Mouse (Mus musculus): Measurements from ENCODE around the gene Runx1. TPM values are rescaled to one million over a fixed set of nuclear protein-coding genes. Genes with fewer than 3 reads are reported as not detected.

The Runx1 gene
- polyA plus RNA-seq, 2 experiments, result 3.0 to 4.4 TPM

- Histone ChIP-seq H3K4me2 (ENCODE audit: low read depth) (no peak overlapping the region), H3K27ac (no peak overlapping the region), H3K4me3 (ENCODE audit: insufficient read depth in 1 of 2, low read depth in 2 of 2, low read length in 2 of 2) (no peak overlapping the region), H3K9me3 (ENCODE audit: control insufficient read depth, low read length) (no peaks in the 10 kb centered on the region), H3K4me1 (replicated peaks; ENCODE audit: control insufficient read depth in 2 of 2, insufficient read depth in 2 of 2, low read length in 1 of 2) (no peaks in the 10 kb centered on the region), H3K27me3 (ENCODE audit: control insufficient read depth, insufficient read depth, low read length) (no peaks in the 10 kb centered on the region), H3K9ac (replicated peaks) (no peak overlapping the region), H3K36me3 (replicated peaks; ENCODE audit: control insufficient read depth, insufficient read depth, low read depth) (no peaks in the 10 kb centered on the region)
- WGBS (ENCODE audit: insufficient replicate concordance), result 79% methylated on average over 8 of the region's 8 CpGs
- no peak for TF ChIP-seq EP300 (IDR thresholded peaks at IDR 0.05; ENCODE audit: low read depth)
- TF ChIP-seq CTCF (IDR thresholded peaks at IDR 0.05; ENCODE audit: low read depth), result no peak
- ATAC-seq (ENCODE audit: insufficient read depth) (no peak), DNase-seq (ENCODE audit: low read depth in 3 of 3, low spot score in 3 of 3) (no peak)
Observed at GRCm38 (mm10) chr16:92675677-92676076, 150.3 kb downstream of the Runx1 start.

- Histone ChIP-seq H3K9ac (replicated peaks) (no peak overlapping the region), H3K9me3 (ENCODE audit: control insufficient read depth, low read length) (no peaks in the 10 kb centered on the region), H3K27me3 (ENCODE audit: control insufficient read depth, insufficient read depth, low read length) (no peaks in the 10 kb centered on the region), H3K4me2 (ENCODE audit: low read depth) (no peak overlapping the region), H3K27ac (no peak overlapping the region), H3K4me1 (replicated peaks; ENCODE audit: control insufficient read depth in 2 of 2, insufficient read depth in 2 of 2, low read length in 1 of 2) (no peaks in the 10 kb centered on the region), H3K4me3 (ENCODE audit: insufficient read depth in 1 of 2, low read depth in 2 of 2, low read length in 2 of 2) (no peak overlapping the region), H3K36me3 (replicated peaks; ENCODE audit: control insufficient read depth, insufficient read depth, low read depth) (no peaks in the 10 kb centered on the region)
- WGBS (ENCODE audit: insufficient replicate concordance), result 86% methylated on average over 11 of the region's 11 CpGs
- TF ChIP-seq CTCF (IDR thresholded peaks at IDR 0.05; ENCODE audit: low read depth), result no peak
- TF ChIP-seq EP300 (IDR thresholded peaks at IDR 0.05; ENCODE audit: low read depth), result no peak
- ATAC-seq (ENCODE audit: insufficient read depth) (no peak), DNase-seq (ENCODE audit: low read depth in 3 of 3, low spot score in 3 of 3) (no peak)
Observed at GRCm38 (mm10) chr16:92674916-92675450, 151.0 kb downstream of the Runx1 start.

GRCm38 (mm10) chr16:92674121-92674816 is 151.7 kb downstream of the Runx1 start:
- H3K9me3 ChIP-seq (ENCODE audit: control insufficient read depth, low read length), result no peaks in the 10 kb centered on the region
- ATAC-seq (ENCODE audit: insufficient read depth), result no peak
- TF ChIP-seq CTCF (IDR thresholded peaks at IDR 0.05; ENCODE audit: low read depth), result no peak
- no peak for TF ChIP-seq EP300 (IDR thresholded peaks at IDR 0.05; ENCODE audit: low read depth)
- DNase-seq (ENCODE audit: low read depth in 3 of 3, low spot score in 3 of 3), result no peak
- WGBS (ENCODE audit: insufficient replicate concordance), result 81% methylated on average over 18 of the region's 18 CpGs
- no peak overlapping the region for H3K4me3 ChIP-seq (ENCODE audit: insufficient read depth in 1 of 2, low read depth in 2 of 2, low read length in 2 of 2)
- no peaks in the 10 kb centered on the region for H3K4me1 ChIP-seq (replicated peaks; ENCODE audit: control insufficient read depth in 2 of 2, insufficient read depth in 2 of 2, low read length in 1 of 2)
- H3K36me3 ChIP-seq (replicated peaks; ENCODE audit: control insufficient read depth, insufficient read depth, low read depth), result no peaks in the 10 kb centered on the region
- no peak overlapping the region for H3K27ac ChIP-seq
- H3K4me2 ChIP-seq (ENCODE audit: low read depth), result no peak overlapping the region
- H3K9ac ChIP-seq (replicated peaks), result no peak overlapping the region
- no peaks in the 10 kb centered on the region for H3K27me3 ChIP-seq (ENCODE audit: control insufficient read depth, insufficient read depth, low read length)

- no peak for ATAC-seq (ENCODE audit: insufficient read depth)
- H3K27me3 ChIP-seq (ENCODE audit: control insufficient read depth, insufficient read depth, low read length), result no peaks in the 10 kb centered on the region
- no peak for TF ChIP-seq EP300 (IDR thresholded peaks at IDR 0.05; ENCODE audit: low read depth)
- TF ChIP-seq CTCF (IDR thresholded peaks at IDR 0.05; ENCODE audit: low read depth), result no peak
- no peaks in the 10 kb centered on the region for H3K4me1 ChIP-seq (replicated peaks; ENCODE audit: control insufficient read depth in 2 of 2, insufficient read depth in 2 of 2, low read length in 1 of 2)
- peaks cover 3% of the 10 kb centered on the region for H3K36me3 ChIP-seq (replicated peaks; ENCODE audit: control insufficient read depth, insufficient read depth, low read depth)
- DNase-seq (ENCODE audit: low read depth in 3 of 3, low spot score in 3 of 3), result no peak
- H3K9ac ChIP-seq (replicated peaks), result no peak overlapping the region
- no peaks in the 10 kb centered on the region for H3K9me3 ChIP-seq (ENCODE audit: control insufficient read depth, low read length)
- no peak overlapping the region for H3K27ac ChIP-seq
- H3K4me2 ChIP-seq (ENCODE audit: low read depth), result no peak overlapping the region
- H3K4me3 ChIP-seq (ENCODE audit: insufficient read depth in 1 of 2, low read depth in 2 of 2, low read length in 2 of 2), result no peak overlapping the region
Observed at GRCm38 (mm10) chr16:92668807-92669206, 157.1 kb downstream of the Runx1 start.

GRCm38 (mm10) chr16:92661757-92662156 is 164.2 kb downstream of the Runx1 start:
- H3K27me3 ChIP-seq (ENCODE audit: control insufficient read depth, insufficient read depth, low read length), result no peaks in the 10 kb centered on the region
- 29% methylated on average over 7 of the region's 7 CpGs for WGBS (ENCODE audit: insufficient replicate concordance)
- no peak for TF ChIP-seq EP300 (IDR thresholded peaks at IDR 0.05; ENCODE audit: low read depth)
- TF ChIP-seq CTCF (IDR thresholded peaks at IDR 0.05; ENCODE audit: low read depth), result no peak
- H3K9ac ChIP-seq (replicated peaks), result no peak overlapping the region
- no peaks in the 10 kb centered on the region for H3K9me3 ChIP-seq (ENCODE audit: control insufficient read depth, low read length)
- H3K4me3 ChIP-seq (ENCODE audit: insufficient read depth in 1 of 2, low read depth in 2 of 2, low read length in 2 of 2), result no peak overlapping the region
- no peaks in the 10 kb centered on the region; the same call in none of the 2 replicates for H3K36me3 ChIP-seq (replicated peaks; ENCODE audit: control insufficient read depth, insufficient read depth, low read depth)
- H3K4me1 ChIP-seq (replicated peaks; ENCODE audit: control insufficient read depth in 2 of 2, insufficient read depth in 2 of 2, low read length in 1 of 2), result peaks cover 0 to 6% of the 10 kb centered on the region in 2 experiments; a peak in 1 of 4 replicates
- DNase-seq (ENCODE audit: low read depth in 3 of 3, low spot score in 3 of 3) (no peak), ATAC-seq (ENCODE audit: insufficient read depth) (no peak)
- H3K4me2 ChIP-seq (ENCODE audit: low read depth), result no peak overlapping the region
- no peak overlapping the region for H3K27ac ChIP-seq

Data from liver, embryonic 14.5 days (tissue).